Mouse (Mus musculus): ENCODE measurements around the gene Mfsd2b.
"Not testable (repeated sequence)": the region's sequence is repeated elsewhere in the genome, so short reads cannot be mapped to it uniquely, and the experiment has no call there.

The Mfsd2b gene

DNA sequence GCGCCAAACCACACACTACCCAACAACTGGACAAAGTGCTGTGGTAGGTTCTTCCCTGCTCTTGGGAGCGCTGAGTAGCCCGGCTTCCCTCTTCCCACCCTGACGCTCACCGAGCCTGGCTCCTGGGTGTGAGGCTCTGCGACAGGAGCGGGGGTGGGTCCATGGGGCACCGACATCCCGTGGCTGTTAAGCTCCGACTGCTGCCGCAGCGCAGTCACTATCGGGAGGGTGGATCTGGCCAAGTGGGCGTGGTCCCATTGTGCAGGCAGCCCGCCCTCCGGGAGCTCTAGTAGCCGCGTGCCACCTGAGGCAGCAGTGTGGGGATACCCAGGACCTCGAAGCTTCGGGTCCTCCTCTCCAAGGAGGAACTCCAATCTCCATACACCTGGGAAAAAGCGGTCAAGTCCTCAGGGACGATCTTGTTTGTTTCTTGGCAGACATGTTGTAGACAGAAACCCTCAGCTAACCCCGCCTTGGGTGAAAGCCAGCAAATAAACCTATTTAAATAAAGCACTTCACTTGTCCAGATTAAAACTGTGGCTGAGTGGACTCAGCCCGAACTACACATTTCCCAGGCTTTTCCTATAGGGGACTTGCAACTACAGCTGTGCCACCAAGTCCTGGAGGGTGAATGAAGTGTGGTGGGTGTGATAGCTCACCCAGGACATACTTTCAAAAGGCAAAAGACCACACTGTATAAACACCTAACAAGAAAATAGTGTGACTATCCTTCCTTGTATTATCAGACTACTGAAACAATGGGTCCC lies at the start of gene Mfsd2b:
Gene Mfsd2b, minus strand, starts transcription at position 199 of the 767 bp plus-strand sequence.
- peak; percentile 80 for DNase-seq (ENCODE audit: low spot score)

DNA sequence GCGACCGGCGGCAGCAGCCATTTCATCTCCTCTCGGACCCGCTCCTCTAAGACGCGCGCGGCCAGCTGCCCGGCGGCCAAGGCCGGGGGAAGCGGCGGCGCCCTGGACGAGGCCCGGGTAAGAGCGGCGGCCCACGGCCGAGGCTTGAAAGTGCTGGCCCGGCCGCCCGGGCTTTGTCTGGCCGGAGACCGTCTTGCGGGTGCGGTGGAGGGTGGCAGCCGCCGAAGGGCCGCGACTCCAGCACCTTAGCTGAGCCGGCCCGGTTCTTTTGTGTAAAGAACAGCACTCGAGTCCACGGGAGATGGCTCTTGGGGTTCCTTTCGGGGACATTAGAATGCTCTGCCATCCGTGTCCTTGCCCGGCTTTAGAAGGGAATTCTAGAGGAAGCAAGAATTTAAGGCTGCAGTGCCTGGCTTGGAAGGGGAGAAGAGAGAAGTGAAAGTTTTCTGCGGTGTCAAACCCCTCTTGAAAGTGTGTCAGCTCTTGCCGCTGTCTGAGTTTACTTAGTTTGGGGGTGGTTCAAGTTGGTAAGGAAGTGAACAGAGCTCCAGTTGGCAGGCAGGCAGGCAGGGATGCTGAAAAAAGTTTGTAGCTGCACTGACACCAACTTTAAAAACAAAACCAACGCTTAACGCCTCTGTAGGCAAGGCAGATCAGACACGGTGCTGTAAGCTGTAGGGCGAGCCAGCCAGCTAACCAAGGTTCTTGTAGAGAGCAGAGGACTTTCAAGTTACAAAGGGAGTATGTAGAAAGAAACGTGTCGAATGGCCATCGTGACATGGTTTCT lies 43.8 kb upstream of the Mfsd2b start:
- DNase-seq (ENCODE audit: low spot score): peak; percentile 52

GRCm38 (mm10) chr12:4916994-4917804 lies 43.0 kb upstream of the Mfsd2b start, which contains the start of gene Atad2b:
Atad2b (plus strand) TSS chr12:4917353.
- peak; percentile 93 for DNase-seq (ENCODE audit: low spot score)

DNA sequence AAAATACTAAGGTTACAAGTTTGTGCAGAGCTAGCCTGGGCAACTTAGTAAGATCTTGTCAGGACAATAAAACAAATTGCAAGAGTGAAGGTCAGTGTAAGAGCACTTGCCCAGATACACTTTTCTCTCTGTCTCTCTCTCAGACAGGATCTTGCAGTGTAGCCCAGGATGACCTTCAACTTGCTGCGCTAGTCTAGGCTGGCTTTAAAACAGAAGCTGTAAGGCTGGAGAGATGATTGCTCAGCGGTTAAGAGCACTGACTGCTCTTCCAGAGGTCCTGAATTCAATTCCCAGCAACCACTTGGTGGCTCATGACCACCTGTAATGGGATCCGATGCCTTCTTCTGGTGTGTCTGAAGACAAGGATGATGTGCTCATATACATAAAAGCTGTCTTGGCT lies 40.8 kb upstream of the Mfsd2b start:
- DNase-seq (ENCODE audit: low spot score): no peak

DNA sequence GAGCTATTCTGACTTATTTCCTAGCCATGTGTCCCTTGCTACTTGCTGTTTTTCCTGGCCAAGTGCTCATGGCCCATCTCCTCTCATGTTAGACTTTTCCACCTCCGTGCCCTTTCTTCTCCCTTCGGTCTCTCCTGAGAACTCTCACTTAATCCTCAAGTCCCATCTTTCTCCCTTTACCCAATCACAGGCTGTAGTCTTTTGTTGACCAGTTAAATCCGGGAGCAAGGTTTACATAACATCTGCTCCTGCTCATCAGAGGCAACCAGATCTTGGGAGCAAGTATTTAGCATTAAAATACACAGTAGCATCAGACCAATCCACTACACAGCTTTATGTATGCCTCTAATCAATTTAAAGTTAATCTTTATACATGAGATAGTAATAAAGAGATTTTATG lies 40.3 kb upstream of the Mfsd2b start:
- DNase-seq (ENCODE audit: low spot score): no peak

- DNase-seq (ENCODE audit: low spot score): no peak
Measured at GRCm38 (mm10) chr12:4911716-4912115, 37.6 kb upstream of the Mfsd2b start.

DNA sequence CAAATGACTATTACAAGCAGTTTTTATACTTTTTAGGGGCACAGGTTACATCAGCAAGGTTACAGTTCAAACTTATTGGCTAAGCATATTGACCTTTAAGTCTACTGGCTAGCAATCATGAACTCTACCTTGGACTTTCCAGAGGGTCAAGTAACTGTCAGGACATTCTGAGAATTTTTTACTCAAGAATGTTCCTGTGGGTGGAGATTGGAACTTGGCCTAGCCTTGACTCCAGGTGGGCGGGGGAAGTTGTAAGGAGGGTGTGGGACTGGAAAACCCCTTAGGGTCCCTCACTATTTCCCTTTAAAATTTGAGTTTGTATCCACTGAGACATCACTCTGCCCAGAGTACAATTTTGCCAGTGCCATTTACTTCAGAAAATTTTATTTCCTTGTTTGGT lies 36.3 kb upstream of the Mfsd2b start:
- not testable (repeated sequence) for DNase-seq (ENCODE audit: low spot score)

GRCm38 (mm10) chr12:4908391-4908790 lies 34.2 kb upstream of the Mfsd2b start:
- no peak for DNase-seq (ENCODE audit: low spot score)

DNA sequence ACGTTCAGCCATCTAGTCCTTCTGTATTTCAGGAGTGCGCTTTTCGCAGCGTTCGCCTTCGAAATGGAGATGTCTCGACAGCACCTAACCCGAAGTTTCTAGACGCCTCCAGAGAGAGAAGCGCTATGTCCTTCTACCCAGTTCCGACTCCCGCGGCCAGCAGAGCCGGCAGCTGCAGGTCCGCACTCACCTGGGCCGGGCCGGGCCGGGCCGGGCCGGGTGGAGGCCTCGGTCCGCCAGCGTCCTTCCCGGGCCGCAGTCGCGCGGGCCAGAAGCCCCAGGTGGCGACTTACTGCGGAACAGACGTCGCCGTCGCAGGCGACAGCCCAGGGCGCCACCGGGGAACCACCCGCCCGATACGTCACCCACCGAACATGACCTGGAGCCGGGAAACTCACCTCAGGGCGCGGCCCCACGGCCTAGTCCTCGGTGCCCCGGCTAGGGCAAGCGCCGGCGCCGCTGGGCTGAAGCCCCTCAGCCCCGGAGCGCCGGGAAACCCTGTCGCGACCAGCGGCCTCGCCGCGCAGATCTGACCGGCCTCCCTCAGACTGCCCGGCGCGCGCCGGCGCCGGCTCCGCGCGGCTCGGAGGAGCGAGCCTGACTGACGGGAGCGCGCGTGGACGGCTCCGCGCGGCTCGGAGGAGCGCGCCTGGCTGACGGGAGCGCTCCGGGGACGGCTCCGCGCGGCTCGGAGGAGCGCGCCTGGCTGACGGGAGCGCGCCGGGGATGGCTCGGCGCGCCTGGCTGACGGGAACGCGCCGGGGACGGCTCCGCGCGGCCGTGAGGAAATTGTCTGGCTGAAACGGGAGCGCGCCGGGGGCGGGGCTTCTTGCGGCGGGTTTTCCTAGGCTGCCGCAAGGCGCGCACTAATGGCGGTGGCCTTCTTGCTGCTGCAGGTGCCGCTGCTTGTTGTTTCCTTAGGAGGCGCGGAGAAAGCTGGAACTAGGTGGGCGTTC lies 33.1 kb upstream of the Mfsd2b start, which contains the start of gene Ubxn2a:
Gene Ubxn2a, minus strand, starts transcription at position 755 of the 956 bp plus-strand sequence.
- DNase-seq (ENCODE audit: low spot score): peak; percentile 88

DNA sequence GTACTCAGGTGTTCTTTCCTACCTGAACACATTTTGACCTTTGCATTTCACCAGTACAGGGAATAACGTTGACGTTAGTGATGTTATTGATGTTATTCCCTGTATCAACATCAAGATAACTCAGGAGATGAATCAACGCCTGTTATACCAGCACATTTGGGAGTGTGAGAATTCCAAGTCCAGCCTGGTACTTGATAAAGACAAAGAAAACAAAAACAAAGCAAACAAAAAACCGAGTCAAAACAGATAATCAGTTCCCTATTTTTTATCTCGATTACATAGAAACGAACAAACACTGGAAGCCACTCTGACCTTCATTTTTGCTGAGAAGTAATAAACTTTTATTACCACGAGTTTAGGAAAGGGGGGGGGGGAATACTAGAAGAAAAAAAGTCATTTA lies 32.3 kb upstream of the Mfsd2b start:
- DNase-seq (ENCODE audit: low spot score): no peak

GRCm38 (mm10) chr12:4905946-4906345 lies 31.8 kb upstream of the Mfsd2b start:
- DNase-seq (ENCODE audit: low spot score): no peak

GRCm38 (mm10) chr12:4898024-4898423 lies 23.9 kb upstream of the Mfsd2b start:
- DNase-seq (ENCODE audit: low spot score): no peak

GRCm38 (mm10) chr12:4889891-4890290 lies 15.7 kb upstream of the Mfsd2b start:
- no peak for DNase-seq (ENCODE audit: low spot score)

DNA sequence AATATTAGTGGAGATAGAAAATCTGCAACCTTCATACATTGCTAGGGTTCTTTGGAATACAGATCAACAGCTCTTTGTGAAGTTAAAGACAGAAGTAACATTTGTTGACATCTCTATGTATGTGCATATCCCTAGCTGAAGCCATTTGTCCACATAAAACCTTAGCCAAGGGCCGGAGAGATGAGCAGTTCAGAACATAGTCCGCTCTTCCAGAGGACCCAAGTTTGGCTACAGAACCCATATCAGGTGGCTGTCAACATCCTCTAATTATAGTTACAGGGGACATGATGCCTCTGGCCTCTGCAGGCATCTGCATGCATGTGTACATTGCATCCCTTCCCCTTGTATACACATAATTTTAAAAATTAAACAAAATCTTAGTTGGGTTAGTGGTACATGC lies 15.1 kb upstream of the Mfsd2b start:
- DNase-seq (ENCODE audit: low spot score): no peak

GRCm38 (mm10) chr12:4888739-4889138 lies 14.6 kb upstream of the Mfsd2b start:
- no peak for DNase-seq (ENCODE audit: low spot score)

DNA sequence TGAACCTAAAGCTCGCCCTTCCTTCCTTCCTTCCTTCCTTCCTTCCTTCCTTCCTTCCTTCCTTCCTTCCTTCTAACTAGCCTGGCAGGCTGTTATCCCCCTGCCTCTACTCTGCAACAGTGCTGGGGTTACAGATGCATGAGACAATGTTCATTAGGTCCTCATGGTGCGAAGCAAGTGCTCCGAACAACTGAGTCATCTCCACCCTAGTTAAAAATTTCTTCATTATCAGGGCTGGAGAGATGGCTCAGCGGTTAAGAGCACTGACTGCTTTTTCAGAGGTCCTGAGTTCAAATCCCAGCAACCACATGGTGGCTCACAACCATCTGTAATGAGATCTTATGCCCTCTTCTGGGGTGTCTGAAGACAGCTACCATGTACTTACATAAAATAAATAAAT lies 12.4 kb upstream of the Mfsd2b start:
- not testable (repeated sequence) for DNase-seq (ENCODE audit: low spot score)

- DNase-seq (ENCODE audit: low spot score): no peak
Measured at GRCm38 (mm10) chr12:4885062-4885461, 10.9 kb upstream of the Mfsd2b start.

GRCm38 (mm10) chr12:4882086-4882485 lies 7.9 kb upstream of the Mfsd2b start:
- no peak for DNase-seq (ENCODE audit: low spot score)

- DNase-seq (ENCODE audit: low spot score): no peak
Measured at GRCm38 (mm10) chr12:4879048-4879447, 4.9 kb upstream of the Mfsd2b start.

- no peak for DNase-seq (ENCODE audit: low spot score)
Measured at GRCm38 (mm10) chr12:4878296-4878783, 4.2 kb upstream of the Mfsd2b start.

DNA sequence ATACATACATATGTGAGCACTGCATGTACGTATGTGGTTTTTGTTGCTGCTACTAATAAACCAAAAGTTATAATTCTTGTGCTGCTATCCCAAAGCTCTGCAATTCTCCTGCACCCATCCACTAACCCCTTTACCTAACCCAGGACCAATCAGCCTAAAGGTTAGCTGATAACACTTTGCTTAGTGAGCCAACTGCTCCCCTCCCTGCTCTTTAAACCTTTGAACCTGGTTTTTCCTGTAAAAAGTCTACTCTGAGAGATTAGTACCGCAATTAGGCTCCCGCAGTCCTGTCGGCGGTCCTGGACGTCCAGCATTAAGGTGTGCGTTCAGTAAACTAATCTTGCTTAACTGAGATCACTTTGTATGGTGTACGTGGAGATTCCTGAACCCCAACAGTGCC lies 1.5 kb upstream of the Mfsd2b start:
- no peak for DNase-seq (ENCODE audit: low spot score)
